Mouse (Mus musculus): Measurements from ENCODE around the gene Spin2-ps6.
"Not testable (repeated sequence)": the region's sequence is repeated elsewhere in the genome, so short reads cannot be mapped to it uniquely, and the experiment has no call there.

The Spin2-ps6 gene

GRCm38 (mm10) chrX:33234569-33234968 is at the start of gene Spin2-ps6:
Gene Spin2-ps6, plus strand, starts transcription at chrX:33234869.
- not testable (repeated sequence) for DNase-seq (ENCODE audit: extremely low spot score, low read depth, low spot score)
